Mouse (Mus musculus) heart, adult 9 months (tissue): ENCODE data around the gene Vgll4.
"Not testable (repeated sequence)": the region's sequence is repeated elsewhere in the genome, so short reads cannot be mapped to it uniquely, and the experiment has no call there.

Source experiments
- DNase-seq, 2 experiments: peaks; one replicate each; pipeline ENCODE4 v3.0.0; 2022; ENCODE audit warnings: low spot score in 2 of 2

Vgll4 gene

GRCm38 (mm10) chr6:114894548-114895106 lies 75.2 kb downstream of the Vgll4 start:
- no peak for DNase-seq

- peak; percentile 86 to 89 for DNase-seq
Observed at GRCm38 (mm10) chr6:114893427-114894209, 76.2 kb downstream of the Vgll4 start.

GRCm38 (mm10) chr6:114892363-114892762 lies 77.4 kb downstream of the Vgll4 start:
- DNase-seq = peak in 1 of 2 experiments; percentile 70

- DNase-seq = no peak
Observed at GRCm38 (mm10) chr6:114891771-114892170, 78.0 kb downstream of the Vgll4 start.

GRCm38 (mm10) chr6:114891272-114891671 lies 78.5 kb downstream of the Vgll4 start:
- DNase-seq = no peak

- peak; percentile 76 to 90 for DNase-seq
Observed at GRCm38 (mm10) chr6:114890411-114891115, 79.2 kb downstream of the Vgll4 start.

- DNase-seq = not testable (repeated sequence)
Observed at GRCm38 (mm10) chr6:114889971-114890370, 79.8 kb downstream of the Vgll4 start.

- DNase-seq = peak; percentile 73 to 79
Observed at GRCm38 (mm10) chr6:114888922-114889321, 80.9 kb downstream of the Vgll4 start.

GRCm38 (mm10) chr6:114886504-114887361 lies 83.1 kb downstream of the Vgll4 start:
- no peak for DNase-seq

- no peak for DNase-seq
Observed at GRCm38 (mm10) chr6:114886012-114886411, 83.8 kb downstream of the Vgll4 start.

- DNase-seq = no peak
Observed at GRCm38 (mm10) chr6:114885129-114885528, 84.7 kb downstream of the Vgll4 start.

- DNase-seq = peak; percentile 77 to 83
Observed at GRCm38 (mm10) chr6:114883261-114883740, 86.5 kb downstream of the Vgll4 start.

- DNase-seq = no peak
Observed at GRCm38 (mm10) chr6:114882675-114883074, 87.1 kb downstream of the Vgll4 start.

- no peak for DNase-seq
Observed at GRCm38 (mm10) chr6:114882212-114882611, 87.6 kb downstream of the Vgll4 start.

- DNase-seq = no peak
Observed at GRCm38 (mm10) chr6:114880798-114881197, 89.0 kb downstream of the Vgll4 start.

GRCm38 (mm10) chr6:114878841-114879520 lies 90.8 kb downstream of the Vgll4 start:
- no peak for DNase-seq

GRCm38 (mm10) chr6:114876546-114876945 lies 93.2 kb downstream of the Vgll4 start:
- DNase-seq = no peak

- DNase-seq = no peak
Observed at GRCm38 (mm10) chr6:114876033-114876432, 93.8 kb downstream of the Vgll4 start.

GRCm38 (mm10) chr6:114875018-114875558 lies 94.7 kb downstream of the Vgll4 start:
- DNase-seq = peak; percentile 96 to 98

GRCm38 (mm10) chr6:114874138-114874928 lies 95.5 kb downstream of the Vgll4 start:
- peak; percentile 51 to 55 for DNase-seq
